Mouse (Mus musculus): ENCODE measurements around the gene Ackr2.
A peak's percentile ranks its signal among the peaks of the same experiment; 100 is the strongest.

Ackr2 gene

GRCm38 (mm10) chr9:121898245-121898644, at the start of gene Ackr2:
Gene Ackr2 (plus strand): TSS chr9:121898355.
- DNase-seq: no peak

- no peak for DNase-seq
These were observed 43.9 kb upstream of the Ackr2 start for GRCm38 (mm10) chr9:121854246-121854645.

GRCm38 (mm10) chr9:121856649-121857416, 41.3 kb upstream of the Ackr2 start:
- peak; percentile 56 for DNase-seq

GRCm38 (mm10) chr9:121857474-121858152, 40.5 kb upstream of the Ackr2 start:
- peak; percentile 98 for DNase-seq

GRCm38 (mm10) chr9:121858153-121858488, 40.0 kb upstream of the Ackr2 start, which contains the start of gene Higd1a:
Gene Higd1a (minus strand): TSS chr9:121858362.
- no peak for DNase-seq

GRCm38 (mm10) chr9:121859345-121859744, 38.8 kb upstream of the Ackr2 start:
- DNase-seq: no peak

GRCm38 (mm10) chr9:121860921-121861320, 37.2 kb upstream of the Ackr2 start:
- no peak for DNase-seq

GRCm38 (mm10) chr9:121864837-121865236, 33.3 kb upstream of the Ackr2 start:
- DNase-seq: no peak

GRCm38 (mm10) chr9:121865425-121866008, 32.6 kb upstream of the Ackr2 start:
- no peak for DNase-seq

GRCm38 (mm10) chr9:121867632-121868031, 30.5 kb upstream of the Ackr2 start:
- no peak for DNase-seq

GRCm38 (mm10) chr9:121868236-121868635, 29.9 kb upstream of the Ackr2 start:
- DNase-seq: no peak

GRCm38 (mm10) chr9:121869432-121869831, 28.7 kb upstream of the Ackr2 start:
- DNase-seq: no peak

GRCm38 (mm10) chr9:121869973-121870515, 28.1 kb upstream of the Ackr2 start:
- no peak for DNase-seq

GRCm38 (mm10) chr9:121872062-121872683, 26.0 kb upstream of the Ackr2 start:
- DNase-seq: no peak

- DNase-seq: no peak
These were observed 24.6 kb upstream of the Ackr2 start for GRCm38 (mm10) chr9:121873578-121873977.

GRCm38 (mm10) chr9:121877052-121877740, 21.0 kb upstream of the Ackr2 start:
- no peak for DNase-seq

GRCm38 (mm10) chr9:121880840-121881239, 17.3 kb upstream of the Ackr2 start:
- peak; percentile 76 for DNase-seq

- DNase-seq: no peak
These were observed 16.9 kb upstream of the Ackr2 start for GRCm38 (mm10) chr9:121881301-121881700.

GRCm38 (mm10) chr9:121882015-121882457, 16.1 kb upstream of the Ackr2 start:
- DNase-seq: no peak

- no peak for DNase-seq
These were observed 8.2 kb upstream of the Ackr2 start for GRCm38 (mm10) chr9:121889927-121890440.

GRCm38 (mm10) chr9:121890441-121890941, 7.7 kb upstream of the Ackr2 start:
- peak; percentile 48 for DNase-seq

GRCm38 (mm10) chr9:121891301-121891700, 6.9 kb upstream of the Ackr2 start:
- no peak for DNase-seq

Data from thymus, postnatal 25 days (tissue).